19 mouse cellular contexts compared by ENCODE assay signal in the genomic region with DNA sequence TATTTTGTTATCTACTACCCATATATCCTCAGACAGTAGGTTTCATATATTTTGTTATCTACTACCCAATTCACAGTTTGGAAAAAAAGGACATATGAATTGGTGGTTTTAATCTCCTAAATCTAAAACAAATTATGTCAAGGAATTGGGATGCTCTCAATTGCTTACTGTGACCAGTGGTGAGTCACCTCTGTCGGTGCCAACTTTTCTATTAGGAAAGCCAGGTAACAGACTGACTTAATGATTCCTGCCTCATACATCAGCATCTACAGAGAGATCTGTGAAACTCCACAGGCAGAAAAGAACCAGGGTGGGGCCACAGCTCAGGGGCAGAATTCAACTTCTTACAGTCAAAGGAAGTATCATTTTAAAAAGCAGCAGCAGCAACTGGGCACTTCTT.
A peak's percentile ranks its signal among the peaks of the same experiment; 100 is the strongest.
DNase-seq lines count a peak whose midpoint lies in the region; ATAC-seq and TF ChIP-seq lines count a peak whose summit lies in the region.
"Had no signal": no experiment of that assay in that cellular context is flagged by ENCODE, and none has a peak within 500 bp of the region (broad histone marks: within the 10 kb centered on the region; RNA-seq: fewer than 3 reads in every experiment).

No protein-coding gene starts in this region.

- peaks cover 0 to 7% of the 10 kb centered on the region in 2 experiments; a peak in 1 of 4 replicates for H3K36me3 ChIP-seq in MEL (ENCODE audit: control insufficient read depth in 1 of 2, insufficient read depth in 2 of 2, low read length in 2 of 2)
- H3K36me3 ChIP-seq: embryonic facial prominence, embryonic 13.5 days; embryonic facial prominence, embryonic 15.5 days; forebrain, embryonic 10.5 days; forebrain, embryonic 12.5 days had no signal

- no peak for TF ChIP-seq RAD21 in MEL (IDR thresholded peaks at IDR 0.05; ENCODE audit: low read depth, low read length)

- H3K9ac ChIP-seq in MEL (ENCODE audit: control insufficient read depth, low read depth, low read length, poor library complexity, severe bottlenecking), result no peak overlapping the region
- H3K9ac ChIP-seq: embryonic facial prominence, embryonic 13.5 days; embryonic facial prominence, embryonic 15.5 days; forebrain, embryonic 12.5 days had no signal

- no peak overlapping the region for H3K4me3 ChIP-seq in MEL (ENCODE audit: control insufficient read depth in 1 of 2, insufficient read depth in 1 of 2, low read depth in 2 of 2, low read length in 2 of 2)
- H3K4me3 ChIP-seq: embryonic facial prominence, embryonic 13.5 days; embryonic facial prominence, embryonic 15.5 days; erythroblast, embryonic 14.5 days; forebrain, embryonic 10.5 days; forebrain, embryonic 12.5 days had no signal

- TF ChIP-seq CTCF in MEL (IDR thresholded peaks at IDR 0.05 in 2 of 3, conservative IDR thresholded peaks at IDR 0.05 in 1 of 3; ENCODE audit: control insufficient read depth in 1 of 3, insufficient read depth in 1 of 3, low read depth in 2 of 3, low read length in 3 of 3, poor library complexity in 1 of 3, severe bottlenecking in 1 of 3), result no peak

- H3K27ac ChIP-seq in MEL (ENCODE audit: control insufficient read depth, low read depth, low read length), result no peak overlapping the region
- H3K27ac ChIP-seq: embryonic facial prominence, embryonic 13.5 days; embryonic facial prominence, embryonic 15.5 days; forebrain, embryonic 10.5 days; forebrain, embryonic 12.5 days had no signal

- H3K4me1 ChIP-seq in MEL (ENCODE audit: control insufficient read depth in 1 of 2, insufficient read depth in 2 of 2, low read length in 2 of 2), result peaks cover 4 to 8% of the 10 kb centered on the region in 2 experiments; a peak in 2 of 4 replicates
- H3K4me1 ChIP-seq: embryonic facial prominence, embryonic 13.5 days; embryonic facial prominence, embryonic 15.5 days; forebrain, embryonic 10.5 days; forebrain, embryonic 12.5 days had no signal

- peak; percentile 9 for DNase-seq in cerebellum, adult 9-10 months
- DNase-seq in cerebellum, adult 8-10 months, result no peak
- DNase-seq in 3134 (ENCODE audit: extremely low read depth, insufficient read length, low spot score), result peak; percentile 11
- DNase-seq in MEL (ENCODE audit: low read depth, low spot score), result peak; percentile 26
- DNase-seq in Muller cell, postnatal 12 days (ENCODE audit: inconsistent ontology term), result peak; percentile 3
- no peak for DNase-seq in urinary bladder, postnatal 14 days (ENCODE audit: low spot score)
- DNase-seq in urinary bladder, postnatal 10 days (ENCODE audit: low spot score), result no peak
- DNase-seq: adrenal gland, adult 2 months; adrenal gland, postnatal 25 days; B cell, adult 2 months; embryo, embryonic 11 days had no signal

- H3K9me3 ChIP-seq in MEL (replicated peaks; ENCODE audit: insufficient read depth, low read length), result no peaks in the 10 kb centered on the region
- H3K9me3 ChIP-seq: embryonic facial prominence, embryonic 13.5 days; embryonic facial prominence, embryonic 15.5 days; forebrain, embryonic 10.5 days; forebrain, embryonic 12.5 days had no signal

- no peak for ATAC-seq in CD4-positive, CD25-positive, alpha-beta regulatory T cell, adult 4 months
- ATAC-seq: forebrain, embryonic 14.5 days; forebrain, embryonic 16.5 days had no signal

- no peaks in the 10 kb centered on the region for H3K79me2 ChIP-seq in MEL (ENCODE audit: control insufficient read depth, insufficient read depth, low read length, poor library complexity)

- no peak for TF ChIP-seq POLR2A in MEL (IDR thresholded peaks at IDR 0.05; ENCODE audit: control insufficient read depth in 1 of 2, insufficient read depth in 1 of 2, low read depth in 1 of 2, low read length in 2 of 2, poor library complexity in 1 of 2)

- H3K27me3 ChIP-seq in MEL (ENCODE audit: control insufficient read depth in 1 of 2, insufficient read depth in 2 of 2, low read length in 2 of 2), result no peaks in the 10 kb centered on the region
- H3K27me3 ChIP-seq: embryonic facial prominence, embryonic 13.5 days; embryonic facial prominence, embryonic 15.5 days; forebrain, embryonic 12.5 days had no signal

- no peak for TF ChIP-seq EP300 in MEL (IDR thresholded peaks at IDR 0.05; ENCODE audit: low read depth in 1 of 2, low read length in 2 of 2)

TF ChIP-seq in MEL, 35 proteins besides CTCF, POLR2A, EP300 and RAD21:
- TF ChIP-seq ETS1 (IDR thresholded peaks at IDR 0.05; ENCODE audit: low read depth, low read length), result no peak

Comparison
In these comparisons a context has a peak if more than half of its experiments do, and no peak if none do; other contexts are left out.
1. DNase-seq: peak in cerebellum, adult 9-10 months (single experiment), 3134 (single experiment), MEL (single experiment) and Muller cell, postnatal 12 days (single experiment); none in cerebellum, adult 8-10 months (single experiment), urinary bladder, postnatal 14 days (single experiment) and urinary bladder, postnatal 10 days (single experiment).